Mouse (Mus musculus): Measurements from ENCODE around the gene Lrrc49. TPM values are rescaled to one million over a fixed set of nuclear protein-coding genes. Genes with fewer than 3 reads are reported as not detected.

Lrrc49 gene
- total RNA-seq, 2 experiments from 2014 or later, result 9.4 to 9.5 TPM

GRCm38 (mm10) chr9:60672568-60672967, 15.4 kb downstream of the Lrrc49 start:
- DNase-seq, result no peak

GRCm38 (mm10) chr9:60668886-60669285, 19.1 kb downstream of the Lrrc49 start:
- no peak for DNase-seq

- no peak for DNase-seq
Measured at GRCm38 (mm10) chr9:60665535-60665934, 22.4 kb downstream of the Lrrc49 start.

GRCm38 (mm10) chr9:60664866-60665265, 23.1 kb downstream of the Lrrc49 start:
- DNase-seq, result no peak

- DNase-seq, result no peak
Measured at GRCm38 (mm10) chr9:60664385-60664784, 23.6 kb downstream of the Lrrc49 start.

GRCm38 (mm10) chr9:60662936-60663335, 25.0 kb downstream of the Lrrc49 start:
- DNase-seq, result no peak

- no peak for DNase-seq
Measured at GRCm38 (mm10) chr9:60653582-60653981, 34.4 kb downstream of the Lrrc49 start.

GRCm38 (mm10) chr9:60653137-60653536, 34.8 kb downstream of the Lrrc49 start:
- DNase-seq, result no peak

GRCm38 (mm10) chr9:60650277-60650676, 37.7 kb downstream of the Lrrc49 start:
- no peak for DNase-seq

GRCm38 (mm10) chr9:60648981-60649975, 38.7 kb downstream of the Lrrc49 start:
- DNase-seq, result peak; percentile 64

- DNase-seq, result no peak
Measured at GRCm38 (mm10) chr9:60633601-60634000, 54.4 kb downstream of the Lrrc49 start.

GRCm38 (mm10) chr9:60626311-60626791, 61.6 kb downstream of the Lrrc49 start:
- no peak for DNase-seq

GRCm38 (mm10) chr9:60625895-60626294, 62.1 kb downstream of the Lrrc49 start:
- no peak for DNase-seq

- peak; percentile 55 for DNase-seq
Measured at GRCm38 (mm10) chr9:60616946-60617345, 71.0 kb downstream of the Lrrc49 start.

- DNase-seq, result no peak
Measured at GRCm38 (mm10) chr9:60616359-60616758, 71.6 kb downstream of the Lrrc49 start.

GRCm38 (mm10) chr9:60612260-60612659, 75.7 kb downstream of the Lrrc49 start:
- no peak for DNase-seq

- DNase-seq, result no peak
Measured at GRCm38 (mm10) chr9:60610194-60610593, 77.8 kb downstream of the Lrrc49 start.

- DNase-seq, result no peak
Measured at GRCm38 (mm10) chr9:60608857-60609256, 79.1 kb downstream of the Lrrc49 start.

- no peak for DNase-seq
Measured at GRCm38 (mm10) chr9:60608086-60608485, 79.9 kb downstream of the Lrrc49 start.

- DNase-seq, result no peak
Measured at GRCm38 (mm10) chr9:60604971-60605370, 83.0 kb downstream of the Lrrc49 start.

- no peak for DNase-seq
Measured at GRCm38 (mm10) chr9:60601936-60602335, 86.0 kb downstream of the Lrrc49 start.

- no peak for DNase-seq
Measured at GRCm38 (mm10) chr9:60600273-60600672, 87.7 kb downstream of the Lrrc49 start.

- peak; percentile 52 for DNase-seq
Measured at GRCm38 (mm10) chr9:60599489-60599888, 88.5 kb downstream of the Lrrc49 start.

GRCm38 (mm10) chr9:60595406-60595805, 92.6 kb downstream of the Lrrc49 start:
- no peak for DNase-seq
